Mouse (Mus musculus) natural killer cell, adult 2 months (primary cell): Measurements from ENCODE around the gene Zfp618.
A peak's percentile ranks its signal among the peaks of the same experiment; 100 is the strongest.

ENCODE experiments used
- DNase-seq, 2 experiments: peaks; one replicate each; pipeline ENCODE4 v3.0.0; 2022; ENCODE audit warnings: low spot score in 2 of 2

Zfp618 gene

DNA sequence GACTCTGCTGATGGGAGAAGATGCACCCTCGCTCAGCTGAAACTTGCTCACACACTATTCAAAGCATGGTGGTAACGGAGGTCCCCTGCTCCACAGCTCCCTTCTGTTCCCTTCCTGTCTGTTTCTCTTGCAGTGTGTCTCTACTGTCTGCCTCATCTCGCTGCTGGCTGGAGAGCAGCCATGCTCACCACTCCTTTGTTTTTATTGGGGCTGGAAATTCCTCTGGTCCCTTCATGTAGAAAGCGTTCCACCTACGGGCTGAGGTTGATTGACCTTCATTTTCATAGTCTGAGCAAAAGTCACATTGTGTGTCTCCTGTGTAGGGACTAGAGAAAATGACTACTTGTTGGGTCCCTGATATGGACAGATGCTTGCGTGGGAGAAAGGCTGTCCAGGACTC is 102.4 kb downstream of the Zfp618 start:
- DNase-seq, result no peak

DNA sequence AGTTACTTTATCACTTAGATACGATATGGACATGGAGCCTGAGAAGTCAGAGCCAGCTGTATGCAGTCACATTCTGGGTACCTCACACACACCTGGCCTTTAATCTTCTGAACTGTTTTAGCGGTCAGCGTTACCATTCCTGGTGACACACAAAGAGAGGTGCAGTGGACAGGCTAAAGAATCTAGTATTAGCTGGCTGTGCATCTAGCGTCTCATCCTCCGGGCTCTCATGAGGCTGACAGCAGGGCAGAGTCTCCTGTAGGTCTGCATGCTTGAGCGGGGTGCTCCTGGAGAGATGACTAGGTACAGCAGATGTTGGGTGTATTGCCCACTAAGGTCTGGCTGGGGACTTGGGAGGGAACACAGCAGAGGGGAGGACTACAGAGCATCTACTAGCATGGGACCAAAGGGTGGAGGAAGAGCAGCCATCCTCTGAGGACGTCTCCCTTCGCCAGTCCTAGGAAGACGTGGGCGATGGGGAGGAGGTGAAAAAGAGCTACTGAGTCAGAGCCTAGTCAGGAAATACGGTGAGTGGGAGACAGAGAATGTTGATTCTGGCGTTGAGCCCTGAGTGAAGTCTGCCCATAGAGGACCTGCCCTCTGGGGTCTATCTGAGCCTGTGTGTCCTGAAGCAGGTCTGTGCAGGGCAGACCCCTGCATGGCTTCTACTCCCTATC is 103.3 kb downstream of the Zfp618 start:
- no peak for DNase-seq

DNA sequence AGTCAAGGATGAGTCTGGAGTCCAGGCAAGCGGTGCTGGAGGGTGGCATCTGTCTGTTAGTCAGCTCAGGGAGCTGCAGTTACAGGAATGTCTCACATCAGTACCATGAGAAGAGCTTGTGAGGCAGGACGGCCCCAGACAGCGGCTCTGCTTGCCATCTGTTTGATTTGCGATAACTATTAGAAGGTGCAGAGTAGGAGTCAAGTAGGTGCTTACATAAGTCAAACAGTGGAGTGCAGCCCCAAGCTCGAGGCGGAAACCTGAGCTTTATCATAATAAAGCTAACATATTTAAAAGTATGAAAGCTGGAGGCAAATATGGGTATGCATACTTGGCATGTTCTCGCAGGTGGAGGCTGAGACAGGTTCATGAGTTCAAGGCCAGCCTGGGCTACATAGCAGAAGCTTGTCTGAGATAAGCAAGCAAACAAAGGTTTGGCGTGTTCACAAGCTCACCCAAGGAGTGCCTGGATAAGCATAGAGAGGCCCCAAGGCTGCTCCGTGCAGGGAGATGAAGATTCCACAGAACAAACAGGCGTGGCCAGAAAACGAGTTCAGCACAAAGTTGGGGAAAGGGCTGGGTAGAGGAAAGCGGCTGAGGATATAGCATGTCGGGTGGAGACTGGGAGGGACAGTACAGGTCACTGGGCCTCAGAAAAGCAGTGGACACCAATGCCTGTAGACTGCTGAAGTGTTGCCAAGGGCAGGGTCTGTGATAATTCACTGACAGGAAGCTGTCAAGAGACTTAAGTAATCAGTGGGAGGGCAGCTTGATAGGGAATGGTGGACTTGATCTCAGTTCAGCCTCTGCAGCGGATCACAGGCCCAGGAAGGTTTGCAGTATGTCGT is 106.3 kb downstream of the Zfp618 start:
- no peak for DNase-seq

DNA sequence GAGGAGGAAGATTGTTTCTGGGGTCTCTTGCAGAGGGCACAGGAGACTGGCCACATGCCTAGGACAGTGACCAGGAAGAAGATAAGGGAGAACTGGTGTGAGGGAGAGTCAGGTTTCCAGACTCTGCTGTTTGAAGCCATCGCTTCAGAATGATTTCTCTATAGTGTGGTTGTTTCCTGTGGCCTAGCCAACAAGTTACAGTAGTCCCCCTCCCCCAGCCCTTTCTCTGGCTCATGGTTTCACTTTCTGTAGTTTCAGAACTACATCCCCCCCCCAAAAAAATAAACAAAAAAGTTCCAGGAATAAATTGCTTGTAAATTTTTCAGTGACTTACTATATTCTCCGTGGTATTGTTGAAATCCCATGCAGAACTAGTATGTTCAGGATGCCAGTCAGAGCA is 107.8 kb downstream of the Zfp618 start:
- DNase-seq, result no peak

DNA sequence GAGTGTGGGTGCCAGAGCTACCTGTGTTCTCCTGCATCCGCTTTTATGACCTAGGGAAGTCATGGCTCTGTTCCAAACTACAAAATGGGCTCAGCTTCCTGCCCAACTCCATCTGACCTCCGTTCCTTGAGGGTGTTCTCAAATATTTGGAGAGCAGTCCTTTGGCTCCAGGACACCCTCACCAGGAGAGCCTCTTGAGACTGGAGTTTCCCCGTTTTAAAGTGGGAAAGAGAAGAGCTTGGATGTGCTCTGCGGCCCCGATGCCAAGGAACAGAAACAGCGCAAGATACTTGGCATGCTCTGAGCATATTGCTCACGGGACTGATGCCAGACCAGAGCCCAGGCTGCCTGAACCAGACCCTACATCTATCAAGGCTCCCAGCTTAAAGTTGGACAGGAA is 113.8 kb downstream of the Zfp618 start:
- no peak for DNase-seq

DNA sequence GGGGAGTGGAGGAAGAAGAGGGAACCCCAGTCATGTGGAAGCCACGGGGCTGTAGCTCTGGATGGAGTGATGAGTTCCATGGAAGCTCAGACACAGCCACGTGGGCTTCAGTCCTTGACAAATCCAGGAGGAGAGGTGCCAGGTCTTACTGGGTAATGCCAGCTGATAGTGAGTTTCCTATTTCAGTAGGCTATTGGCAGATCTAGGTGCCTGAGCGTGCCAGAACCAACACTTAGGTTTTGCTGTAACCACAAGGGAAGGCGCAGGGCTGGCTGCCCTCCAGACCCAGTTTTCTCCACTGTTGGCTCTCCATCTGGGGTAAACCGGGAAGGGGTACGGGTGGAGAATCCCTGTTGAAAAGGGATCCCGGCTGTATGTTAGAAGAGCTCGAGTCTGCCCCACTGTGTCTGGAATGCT is 119.1 kb downstream of the Zfp618 start:
- no peak for DNase-seq

DNA sequence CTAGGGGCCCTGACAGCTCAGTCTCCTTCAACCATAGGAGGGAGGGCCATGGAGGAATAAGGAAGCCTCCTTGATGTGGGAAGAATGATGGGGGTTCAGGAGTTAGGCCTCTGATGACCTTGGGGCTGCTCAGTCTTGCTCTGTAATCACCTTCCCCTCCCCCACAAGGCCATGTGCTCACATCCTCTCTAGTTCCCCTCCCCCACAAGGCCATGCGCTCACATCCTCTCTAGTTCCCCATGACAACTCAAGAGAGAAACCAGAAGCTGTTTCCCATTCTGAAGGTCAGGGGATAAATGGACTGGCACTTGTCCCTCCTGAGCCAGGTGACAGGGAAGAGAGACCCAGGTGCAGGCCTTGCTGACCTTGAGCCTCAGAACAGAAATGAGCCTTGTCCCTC is 124.1 kb downstream of the Zfp618 start:
- DNase-seq, result peak in 1 of 2 experiments; percentile 38

DNA sequence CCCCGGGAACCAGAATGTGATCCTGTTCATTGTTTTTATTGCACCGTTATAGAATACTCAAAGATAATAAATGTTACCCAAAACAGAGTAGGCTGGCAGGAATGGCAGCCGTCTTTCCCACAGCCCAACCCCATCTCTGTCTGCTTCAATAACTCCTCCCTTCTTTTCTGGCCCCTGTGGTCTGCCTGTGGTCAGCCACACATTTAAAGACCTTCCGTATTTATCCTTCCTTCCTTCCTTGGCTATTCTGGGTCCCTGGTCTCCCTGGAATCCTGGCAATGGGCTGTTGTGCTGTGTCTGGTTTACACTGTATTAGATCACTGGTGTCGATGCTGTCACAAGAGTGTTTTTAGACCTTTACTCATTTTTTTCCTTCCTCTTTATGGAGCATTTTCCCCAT is 125.8 kb downstream of the Zfp618 start:
- no peak for DNase-seq

DNA sequence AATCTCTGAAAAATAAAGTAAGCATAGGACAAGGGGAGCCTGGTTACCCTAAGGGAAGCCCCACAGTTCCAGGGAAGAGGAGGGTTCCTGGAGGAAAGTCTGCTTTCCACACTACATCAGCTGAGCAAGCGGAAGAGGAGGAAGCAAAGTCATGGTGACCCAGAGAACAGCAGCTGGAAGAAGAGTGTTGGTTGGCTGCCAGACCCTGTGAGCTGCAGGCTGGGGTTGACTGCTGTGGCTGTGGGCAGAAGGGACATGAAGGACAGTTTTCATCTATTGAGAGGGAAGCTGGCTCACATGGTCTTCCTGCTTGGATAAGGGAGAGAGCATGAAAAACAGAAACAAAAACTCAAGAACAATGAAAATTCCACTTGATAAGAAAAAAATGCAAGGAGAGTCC is 132.2 kb downstream of the Zfp618 start:
- DNase-seq, result no peak

DNA sequence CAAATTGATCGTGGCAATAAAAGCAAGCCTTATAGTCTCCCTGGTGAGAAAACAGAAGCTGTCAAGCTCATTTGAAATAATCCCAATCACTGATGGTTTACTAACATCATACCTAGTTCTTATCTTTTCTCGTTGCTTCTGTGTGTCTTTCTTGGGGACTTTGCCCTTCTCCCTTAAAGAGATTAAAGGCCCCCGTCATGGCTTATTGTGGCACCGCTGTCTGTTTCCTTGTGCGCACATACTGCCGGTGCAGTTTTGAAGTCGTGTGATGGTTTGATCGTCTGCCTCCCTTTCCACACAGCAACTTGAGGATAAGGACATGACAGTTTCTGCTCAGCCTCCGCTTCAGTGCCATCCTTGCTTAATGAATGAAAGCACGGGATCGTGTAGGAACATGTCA is 135.1 kb downstream of the Zfp618 start:
- no peak for DNase-seq

DNA sequence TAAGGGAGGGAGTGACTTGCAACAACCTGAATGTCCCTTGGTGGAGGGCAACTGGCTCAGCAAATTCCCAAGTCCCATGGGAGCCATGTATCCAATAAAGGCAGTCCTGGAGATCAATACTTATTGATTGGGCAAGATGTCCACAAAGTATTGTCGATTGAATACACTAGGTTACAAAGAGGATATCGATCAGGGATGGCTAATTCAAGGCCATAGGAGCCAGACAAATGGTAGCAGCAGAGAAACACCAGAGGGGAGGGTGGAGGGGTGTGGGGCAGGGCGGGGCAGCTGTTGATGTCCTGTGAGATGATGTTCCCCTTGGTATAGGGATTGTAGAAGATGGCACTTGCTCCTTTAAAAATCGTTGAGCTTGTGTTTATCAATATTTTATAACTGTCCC is 136.7 kb downstream of the Zfp618 start:
- no peak for DNase-seq

DNA sequence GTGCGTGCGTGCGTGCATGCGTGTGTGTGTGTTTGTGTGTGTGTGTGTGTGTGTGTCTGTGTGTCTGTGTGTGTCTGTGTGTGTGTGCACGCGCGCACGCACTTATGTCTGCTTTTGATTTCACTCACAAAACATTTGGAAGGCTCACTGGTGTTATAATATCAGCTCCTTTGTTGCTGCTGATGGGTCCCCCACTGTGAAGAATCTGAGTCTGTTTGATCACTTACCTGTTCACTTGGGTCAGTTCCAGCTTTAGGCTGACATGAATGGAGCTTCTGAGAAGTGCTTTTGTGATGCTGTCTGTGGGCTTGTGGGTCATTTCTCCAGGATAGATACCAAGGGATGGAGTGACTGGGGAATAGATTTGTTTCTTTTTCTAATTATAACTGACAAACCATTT is 140.3 kb downstream of the Zfp618 start:
- DNase-seq, result no peak

DNA sequence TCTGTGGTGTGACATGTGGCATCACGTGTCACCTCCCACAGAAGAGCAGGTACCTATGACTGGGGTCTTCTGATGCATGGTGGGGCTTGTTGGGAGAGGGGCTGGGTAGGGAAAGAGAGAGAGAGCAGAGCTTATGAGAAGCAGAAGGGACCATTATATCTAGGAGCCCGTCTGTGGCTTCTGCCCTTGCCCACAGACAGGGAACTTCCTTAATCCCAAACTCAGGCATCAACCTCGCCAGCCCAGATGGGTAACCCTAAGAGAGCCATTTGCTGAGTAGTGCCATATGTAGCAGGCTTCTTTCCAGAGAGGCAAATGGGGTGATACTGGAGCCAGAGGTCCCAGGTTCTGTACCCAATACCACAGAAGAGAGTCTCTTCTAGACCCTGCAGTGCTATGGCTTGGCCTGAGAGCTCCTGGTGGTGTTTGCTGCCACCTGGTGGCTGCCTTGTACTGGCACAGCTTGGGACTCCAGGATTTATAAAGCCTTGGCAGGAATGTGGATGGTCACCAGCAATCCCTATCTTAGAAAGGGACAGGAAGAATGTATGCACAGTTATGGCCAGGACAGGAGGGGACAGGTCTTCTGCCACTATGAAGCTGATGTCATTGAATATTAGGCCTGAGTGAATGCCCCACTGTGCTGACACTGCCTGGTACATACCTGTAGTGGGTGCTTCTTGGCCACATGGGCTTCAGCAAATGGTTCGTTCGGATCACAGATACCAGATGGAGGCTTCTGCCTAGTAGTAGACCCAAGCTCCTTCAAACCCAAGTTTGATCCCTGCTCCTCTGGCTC is 153.5 kb downstream of the Zfp618 start:
- DNase-seq, result peak; percentile 28 to 60

DNA sequence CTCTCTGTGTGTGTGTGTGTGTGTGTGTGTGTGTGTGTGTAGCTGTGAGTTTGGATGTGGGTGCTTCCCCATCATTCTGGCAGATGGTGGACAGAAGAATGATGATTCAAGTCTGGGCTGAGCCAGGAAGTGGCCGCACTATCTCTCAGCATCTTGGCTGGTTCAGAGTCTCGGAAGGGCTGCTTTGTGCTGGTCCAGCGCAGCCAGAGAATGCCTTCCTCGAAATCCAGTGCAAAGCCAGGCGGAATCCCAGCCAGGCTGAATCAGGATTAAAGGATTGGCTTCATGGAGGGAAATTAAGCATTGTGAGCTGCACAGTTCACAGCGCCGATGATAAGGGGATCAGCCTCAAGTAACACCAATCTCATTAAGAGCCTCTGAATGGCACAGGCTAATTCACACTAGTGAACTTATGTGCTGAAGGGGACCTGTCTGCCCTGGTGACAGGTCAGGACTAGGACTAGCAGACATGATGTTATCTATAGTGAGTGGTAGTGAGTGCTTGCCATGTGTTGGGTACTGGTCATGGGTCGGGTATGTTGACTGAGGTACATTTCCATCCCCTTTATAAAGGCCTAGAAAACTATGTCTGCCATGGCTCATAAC is 159.6 kb downstream of the Zfp618 start:
- DNase-seq, result peak; percentile 38 to 60

DNA sequence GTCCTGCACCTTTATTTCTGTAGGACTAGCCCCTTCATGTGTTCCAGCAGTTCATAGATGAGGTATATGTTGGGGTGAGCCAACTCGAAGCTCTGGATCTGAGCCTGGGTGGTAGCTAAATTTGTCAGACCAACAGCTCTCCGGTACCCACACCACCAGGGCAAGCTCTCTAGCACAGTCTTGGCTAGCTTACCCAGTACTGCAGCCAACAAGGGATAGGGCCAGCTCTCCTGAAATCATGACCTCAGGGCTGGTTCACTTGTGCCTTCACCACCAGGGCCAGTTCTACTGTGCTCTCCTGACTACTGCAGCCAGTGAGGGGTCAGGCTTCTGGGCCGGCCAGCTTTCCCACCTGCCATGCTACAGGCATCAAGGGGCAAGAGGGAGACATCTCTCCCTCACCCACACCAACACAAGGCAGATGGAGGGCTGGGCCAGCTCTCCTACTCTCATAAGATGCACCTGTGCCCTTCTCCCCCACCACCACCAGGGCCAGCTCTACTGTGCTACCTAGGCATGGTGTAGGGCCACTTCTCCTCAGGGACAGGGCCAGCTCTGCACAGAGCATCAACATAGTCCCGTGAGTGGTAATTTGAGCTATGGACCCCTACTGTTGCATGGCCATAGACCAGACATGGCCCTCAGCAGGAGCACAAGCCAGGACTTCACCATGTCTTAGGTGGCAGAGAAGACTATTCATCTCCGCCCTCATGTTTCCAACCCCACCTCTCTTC is 164.7 kb downstream of the Zfp618 start:
- DNase-seq, result no peak

DNA sequence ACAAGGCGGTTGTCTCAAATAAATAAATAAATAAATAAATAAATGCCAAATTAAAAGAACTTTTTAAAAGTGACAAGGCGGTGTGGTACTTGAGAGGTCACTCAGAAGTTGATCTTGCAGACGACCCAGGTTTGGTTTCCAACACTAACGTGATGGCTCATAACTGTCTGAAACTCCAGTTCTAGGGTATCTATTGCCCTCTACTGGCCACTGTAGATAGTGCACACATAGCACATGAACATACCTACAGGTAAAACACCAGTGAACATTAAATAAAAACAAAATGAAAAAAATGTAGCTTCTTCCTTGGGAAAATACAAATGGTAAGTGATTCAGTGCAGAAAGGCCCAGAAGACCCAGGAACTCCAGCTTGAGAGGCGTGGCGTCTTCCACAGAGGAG is 181.9 kb downstream of the Zfp618 start:
- DNase-seq, result no peak

DNA sequence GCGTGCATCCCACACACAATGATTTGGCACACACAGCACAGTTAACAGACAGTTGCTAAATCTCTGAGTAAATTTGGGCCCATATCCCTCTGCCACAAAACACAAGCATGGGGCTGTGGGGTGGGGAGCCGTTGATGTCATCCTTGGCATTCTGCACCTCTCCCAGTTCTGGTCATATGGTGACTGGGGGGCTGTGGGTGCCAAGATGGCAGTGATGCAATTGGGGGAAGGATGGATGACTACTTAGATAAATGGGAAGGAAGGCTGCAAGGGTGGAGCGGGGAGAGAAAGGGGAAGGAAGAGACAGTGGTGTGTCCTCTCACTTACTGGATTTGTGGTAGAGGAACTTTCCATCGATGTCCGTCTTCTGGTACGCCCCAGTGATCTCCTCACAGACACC is 185.8 kb downstream of the Zfp618 start:
- DNase-seq, result no peak

DNA sequence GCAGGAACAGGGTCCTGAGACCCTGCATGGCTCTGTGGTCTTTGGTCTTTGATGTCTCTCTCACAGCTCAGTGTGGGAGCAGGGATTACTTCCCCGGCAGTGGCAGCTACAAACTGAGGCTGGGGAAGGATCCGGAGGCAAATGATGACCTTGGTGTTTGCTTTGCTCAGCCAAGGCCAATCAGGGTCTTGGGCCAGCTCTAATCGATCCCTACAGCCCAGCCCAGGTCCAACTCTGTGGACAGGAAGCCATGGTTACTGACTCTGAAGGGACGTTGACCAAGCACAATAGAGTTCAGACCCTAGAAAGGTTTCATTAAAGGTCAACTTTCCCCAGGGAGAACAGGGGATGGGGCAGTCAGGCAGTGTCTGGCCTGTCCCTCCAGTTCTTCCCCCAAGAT is 188.7 kb downstream of the Zfp618 start:
- no peak for DNase-seq

DNA sequence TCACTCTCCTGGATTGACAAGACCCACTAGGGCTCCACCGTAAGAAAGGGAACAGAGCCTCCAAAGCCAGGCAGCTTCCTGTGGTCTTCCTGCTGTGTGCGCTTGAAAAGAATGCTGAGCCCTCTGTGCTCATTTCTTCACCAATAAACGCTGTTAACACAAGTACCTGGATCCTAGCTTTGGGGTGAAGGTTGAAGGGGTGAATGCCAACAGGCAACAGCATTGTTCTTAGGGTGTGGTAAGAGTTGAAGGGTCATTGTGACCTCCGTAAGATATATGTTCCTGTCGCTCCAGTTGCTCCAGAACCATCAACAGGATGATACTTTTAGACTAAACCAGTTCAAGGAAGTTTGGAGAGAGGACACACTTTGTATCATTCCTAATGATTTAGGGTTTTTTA is 189.3 kb downstream of the Zfp618 start, which contains the start of gene Ambp:
Gene Ambp (minus strand): TSS at position 101 of the 400 bp plus-strand sequence.
- DNase-seq, result no peak

DNA sequence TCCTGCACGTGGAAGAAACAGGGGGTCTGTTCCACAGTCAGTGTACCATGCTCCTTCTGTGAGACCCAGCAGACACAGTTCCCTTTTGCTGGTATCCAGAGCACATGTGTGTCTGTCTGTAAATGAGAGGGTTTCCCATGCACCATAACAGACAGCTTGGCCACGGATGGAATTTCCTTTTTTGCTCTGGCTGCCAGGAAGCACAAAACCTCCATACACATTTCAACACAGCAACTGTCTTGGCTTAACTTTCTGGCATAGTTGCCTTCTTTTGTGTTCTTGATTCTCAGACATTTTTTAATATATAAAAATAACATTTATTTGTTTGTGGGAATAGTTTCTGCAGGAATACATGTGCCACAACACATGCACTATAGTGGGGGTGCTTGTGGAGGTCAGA is 190.2 kb downstream of the Zfp618 start:
- no peak for DNase-seq
